Mouse (Mus musculus): ENCODE measurements around the gene Pdia6. TPM values are rescaled to one million over a fixed set of nuclear protein-coding genes. Genes with fewer than 3 reads are reported as not detected.
A peak's percentile ranks its signal among the peaks of the same experiment; 100 is the strongest.

The Pdia6 gene
- polyA plus RNA-seq, 1 experiment from 2014 or later = 313 TPM

DNA sequence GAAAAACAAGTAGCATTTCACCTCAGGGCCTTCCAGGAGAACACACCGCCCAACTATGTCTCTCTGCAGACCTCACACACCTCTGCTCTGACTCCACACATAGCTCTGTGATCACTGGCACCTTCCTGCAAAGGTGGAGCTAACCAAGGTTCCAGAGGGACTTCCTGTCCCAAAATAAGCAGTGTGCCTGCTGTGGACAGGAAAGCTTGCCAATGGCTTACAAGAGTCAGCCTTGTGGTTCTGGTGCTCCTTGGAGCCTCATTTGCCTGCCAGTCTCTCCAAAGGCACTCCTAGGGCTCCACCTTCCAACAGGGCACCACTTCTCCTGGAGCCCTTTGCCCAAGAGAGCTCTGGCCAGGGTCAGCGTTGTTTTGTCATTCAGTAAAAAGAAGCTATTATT lies 1.5 kb upstream of the Pdia6 start:
- H3K4me1 ChIP-seq (replicated peaks) = peaks cover 19% of the 10 kb centered on the region
- H3K4me2 ChIP-seq = no peak overlapping the region
- WGBS = 79% methylated on average over 2 of the region's 2 CpGs
- no peak overlapping the region for H3K9ac ChIP-seq
- ATAC-seq (replicated peaks; ENCODE audit: insufficient number of reproducible peaks, insufficient read depth, low FRiP score, low read depth) = no peak
- no peak overlapping the region for H3K27ac ChIP-seq
- H3K4me3 ChIP-seq = no peak overlapping the region
- no peaks in the 10 kb centered on the region for H3K27me3 ChIP-seq
- H3K36me3 ChIP-seq = 0 out of 2 replicates have a peak, but pooled peaks cover 5% of the 10 kb centered on the region
- H3K9me3 ChIP-seq (replicated peaks) = no peaks in the 10 kb centered on the region

- Histone ChIP-seq H3K4me2 (peak overlapping the region; percentile 71), H3K9me3 (replicated peaks) (no peaks in the 10 kb centered on the region), H3K36me3 (peaks cover 21% of the 10 kb centered on the region), H3K9ac (peak overlapping the region; percentile 80), H3K4me3 (peak overlapping the region; percentile 71), H3K27me3 (no peaks in the 10 kb centered on the region), H3K27ac (peak overlapping the region; percentile 73), H3K4me1 (replicated peaks) (peaks cover 24% of the 10 kb centered on the region)
- WGBS = 0% methylated on average over 20 of the region's 21 CpGs
- ATAC-seq (replicated peaks; ENCODE audit: insufficient number of reproducible peaks, insufficient read depth, low FRiP score, low read depth) = peak; percentile 71
Measured at GRCm38 (mm10) chr12:17266673-17266990, 287 bp downstream of the Pdia6 start.

GRCm38 (mm10) chr12:17267316-17267715 lies 971 bp downstream of the Pdia6 start:
- WGBS = 17% methylated on average over 4 of the region's 4 CpGs
- H3K36me3 ChIP-seq = peaks cover 28% of the 10 kb centered on the region
- peak overlapping the region; percentile 80 for H3K9ac ChIP-seq
- ATAC-seq (replicated peaks; ENCODE audit: insufficient number of reproducible peaks, insufficient read depth, low FRiP score, low read depth) = no peak
- peaks cover 26% of the 10 kb centered on the region for H3K4me1 ChIP-seq (replicated peaks)
- peak overlapping the region; percentile 71 for H3K4me3 ChIP-seq
- H3K27ac ChIP-seq = peak overlapping the region; percentile 73; the same call in 1 of the 2 replicates
- peak overlapping the region; percentile 71 for H3K4me2 ChIP-seq
- no peaks in the 10 kb centered on the region for H3K9me3 ChIP-seq (replicated peaks)
- no peaks in the 10 kb centered on the region for H3K27me3 ChIP-seq

DNA sequence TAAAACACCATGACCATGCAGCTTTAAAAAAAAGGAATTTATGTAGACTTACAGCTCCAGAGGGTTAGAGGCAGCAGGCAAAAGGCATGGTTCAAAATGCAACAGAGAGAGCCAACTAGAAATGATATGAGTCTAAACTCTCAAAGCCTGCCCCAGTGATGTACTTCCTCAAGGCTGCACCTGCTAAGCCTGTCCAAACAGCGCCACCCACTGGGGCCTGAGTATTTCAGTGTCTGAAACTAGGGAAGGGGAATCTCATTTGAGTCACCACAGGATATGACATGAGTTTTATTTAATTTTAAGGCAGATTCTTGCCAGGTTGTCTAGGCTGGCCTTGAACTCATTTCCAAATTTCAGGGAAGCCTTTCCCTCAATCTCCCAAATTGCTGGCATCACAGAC lies 4.9 kb downstream of the Pdia6 start:
- WGBS = 74% methylated on average over 1 of the region's 1 CpGs

GRCm38 (mm10) chr12:17273841-17274240 lies 7.5 kb downstream of the Pdia6 start:
- peaks cover 83% of the 10 kb centered on the region for H3K36me3 ChIP-seq
- ATAC-seq (replicated peaks; ENCODE audit: insufficient number of reproducible peaks, insufficient read depth, low FRiP score, low read depth) = no peak
- no peak overlapping the region for H3K4me3 ChIP-seq
- H3K9me3 ChIP-seq (replicated peaks) = no peaks in the 10 kb centered on the region
- H3K27ac ChIP-seq = no peak overlapping the region
- H3K4me1 ChIP-seq (replicated peaks) = peaks cover 10% of the 10 kb centered on the region
- no peak overlapping the region for H3K9ac ChIP-seq
- no peak overlapping the region for H3K4me2 ChIP-seq
- WGBS = 82% methylated on average over 7 of the region's 7 CpGs
- no peaks in the 10 kb centered on the region for H3K27me3 ChIP-seq

More for the DNA sequence above, 4.9 kb downstream of the Pdia6 start:
- Histone ChIP-seq H3K4me3 (no peak overlapping the region), H3K9ac (no peak overlapping the region), H3K4me2 (no peak overlapping the region), H3K27me3 (no peaks in the 10 kb centered on the region), H3K9me3 (replicated peaks) (no peaks in the 10 kb centered on the region), H3K27ac (no peak overlapping the region), H3K4me1 (replicated peaks) (peaks cover 26% of the 10 kb centered on the region), H3K36me3 (peaks cover 64% of the 10 kb centered on the region)
- no peak for ATAC-seq (replicated peaks; ENCODE audit: insufficient number of reproducible peaks, insufficient read depth, low FRiP score, low read depth)

- no peaks in the 10 kb centered on the region for H3K9me3 ChIP-seq (replicated peaks)
- WGBS = 48% methylated on average over 4 of the region's 4 CpGs
- H3K27me3 ChIP-seq = no peaks in the 10 kb centered on the region
- ATAC-seq (replicated peaks; ENCODE audit: insufficient number of reproducible peaks, insufficient read depth, low FRiP score, low read depth) = no peak
- H3K9ac ChIP-seq = no peak overlapping the region
- peaks cover 24% of the 10 kb centered on the region for H3K4me1 ChIP-seq (replicated peaks)
- no peak overlapping the region for H3K27ac ChIP-seq
- peaks cover 19% of the 10 kb centered on the region for H3K36me3 ChIP-seq
- no peak overlapping the region for H3K4me3 ChIP-seq
- no peak overlapping the region for H3K4me2 ChIP-seq
Measured at GRCm38 (mm10) chr12:17288496-17288895, 22.2 kb downstream of the Pdia6 start.

DNA sequence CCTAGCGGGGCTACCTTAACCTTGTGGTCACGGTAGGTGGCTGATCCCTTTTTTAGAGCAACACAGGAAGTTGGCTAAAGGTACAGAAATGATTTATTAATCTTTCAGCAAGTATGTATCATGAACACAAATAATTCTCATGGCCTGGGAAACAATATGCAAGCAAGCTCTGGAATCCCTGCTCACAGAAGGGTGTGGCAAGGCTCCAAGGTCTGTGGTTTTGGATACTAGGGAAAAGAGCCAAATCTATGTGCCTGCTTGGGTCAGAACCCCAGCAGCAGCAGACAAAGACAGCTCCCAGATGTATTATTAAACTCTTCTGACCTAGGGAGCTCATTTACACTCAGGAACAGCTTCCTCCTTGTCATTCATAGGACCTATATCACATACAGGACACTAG lies 22.7 kb downstream of the Pdia6 start:
- H3K4me2 ChIP-seq = no peak overlapping the region
- H3K4me3 ChIP-seq = no peak overlapping the region
- no peak for ATAC-seq (replicated peaks; ENCODE audit: insufficient number of reproducible peaks, insufficient read depth, low FRiP score, low read depth)
- no peaks in the 10 kb centered on the region for H3K9me3 ChIP-seq (replicated peaks)
- no peak overlapping the region for H3K27ac ChIP-seq
- H3K9ac ChIP-seq = no peak overlapping the region
- peaks cover 13% of the 10 kb centered on the region for H3K36me3 ChIP-seq
- H3K4me1 ChIP-seq (replicated peaks) = peaks cover 24% of the 10 kb centered on the region
- 73% methylated on average over 2 of the region's 2 CpGs for WGBS
- no peaks in the 10 kb centered on the region for H3K27me3 ChIP-seq

DNA sequence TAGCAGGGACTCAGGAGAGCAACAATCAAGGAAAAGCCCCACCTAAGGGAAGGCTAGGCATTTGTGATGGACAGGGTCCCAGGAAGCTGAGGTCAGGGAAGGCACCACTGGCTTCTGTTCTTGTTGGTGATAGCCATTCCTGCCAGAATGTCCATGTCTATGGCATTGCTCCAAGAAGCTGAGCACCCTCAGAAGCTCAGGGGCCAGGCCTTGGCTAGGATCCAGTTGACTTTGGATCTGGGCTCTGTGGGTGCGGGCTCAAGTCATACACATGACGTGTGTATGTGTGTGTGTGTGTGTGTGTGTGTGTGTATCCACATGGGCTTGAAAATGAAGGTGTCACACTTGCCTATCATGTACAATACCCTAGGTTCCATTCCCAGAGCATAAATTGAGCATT lies 23.6 kb downstream of the Pdia6 start:
- Histone ChIP-seq H3K9me3 (replicated peaks) (no peaks in the 10 kb centered on the region), H3K4me3 (no peak overlapping the region), H3K27ac (no peak overlapping the region), H3K9ac (no peak overlapping the region), H3K36me3 (peaks cover 4% of the 10 kb centered on the region), H3K27me3 (no peaks in the 10 kb centered on the region), H3K4me2 (no peak overlapping the region), H3K4me1 (replicated peaks) (peaks cover 24% of the 10 kb centered on the region)
- 48% methylated on average over 2 of the region's 2 CpGs for WGBS
- ATAC-seq (replicated peaks; ENCODE audit: insufficient number of reproducible peaks, insufficient read depth, low FRiP score, low read depth) = 0 out of 2 replicates have a peak, but pooled peaks have one; percentile 12

DNA sequence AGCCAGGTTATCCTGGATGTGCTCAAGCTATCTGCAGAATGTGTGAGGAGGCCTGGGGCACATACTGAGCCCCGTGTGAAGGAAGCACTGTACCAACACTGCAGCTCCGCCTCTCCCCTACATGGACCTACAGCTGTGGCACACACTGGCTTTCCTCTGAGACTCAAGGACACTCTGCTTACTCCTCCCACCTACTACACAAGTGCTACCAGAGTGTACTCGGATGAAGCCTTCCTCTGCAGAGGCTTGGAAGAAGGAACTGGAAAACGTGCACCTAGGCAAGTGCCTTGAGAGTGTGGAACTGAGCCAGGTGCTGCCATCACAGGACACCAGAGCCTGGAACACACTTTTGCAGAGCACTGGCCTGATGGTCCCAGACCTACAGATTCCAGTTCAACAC lies 24.2 kb downstream of the Pdia6 start:
- Histone ChIP-seq H3K27ac (no peak overlapping the region), H3K4me1 (replicated peaks) (peaks cover 24% of the 10 kb centered on the region), H3K36me3 (no peaks in the 10 kb centered on the region), H3K9ac (no peak overlapping the region), H3K4me3 (no peak overlapping the region), H3K27me3 (no peaks in the 10 kb centered on the region), H3K9me3 (replicated peaks) (no peaks in the 10 kb centered on the region), H3K4me2 (no peak overlapping the region)
- no peak for ATAC-seq (replicated peaks; ENCODE audit: insufficient number of reproducible peaks, insufficient read depth, low FRiP score, low read depth)
- WGBS = 51% methylated on average over 4 of the region's 4 CpGs

DNA sequence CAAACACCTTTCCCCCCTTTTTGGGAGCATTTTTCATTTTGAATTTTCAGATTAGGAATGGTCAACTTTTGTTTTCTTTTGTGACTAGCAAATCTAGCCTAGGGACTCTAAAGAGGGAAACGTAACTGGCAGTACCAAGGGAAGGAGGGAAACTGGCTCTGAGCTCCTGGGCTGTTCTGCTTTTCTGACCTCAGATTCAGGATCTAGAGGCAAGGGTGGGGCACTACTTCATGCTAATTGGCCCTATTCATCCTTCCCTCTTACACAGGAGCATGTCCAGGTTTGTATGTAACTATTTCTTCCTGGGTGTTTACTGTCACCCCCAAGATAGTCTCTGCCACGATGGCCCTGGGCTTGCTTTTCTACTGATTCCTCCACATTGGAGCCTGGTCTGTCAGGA lies 30.6 kb downstream of the Pdia6 start:
- 61% methylated on average over 2 of the region's 2 CpGs for WGBS
- H3K9me3 ChIP-seq (replicated peaks) = no peaks in the 10 kb centered on the region
- no peak overlapping the region for H3K4me2 ChIP-seq
- H3K4me3 ChIP-seq = no peak overlapping the region
- no peaks in the 10 kb centered on the region for H3K36me3 ChIP-seq
- no peak overlapping the region for H3K9ac ChIP-seq
- H3K27me3 ChIP-seq = no peaks in the 10 kb centered on the region
- no peak for ATAC-seq (replicated peaks; ENCODE audit: insufficient number of reproducible peaks, insufficient read depth, low FRiP score, low read depth)
- no peaks in the 10 kb centered on the region for H3K4me1 ChIP-seq (replicated peaks)
- H3K27ac ChIP-seq = no peak overlapping the region

- Histone ChIP-seq H3K27ac (no peak overlapping the region), H3K4me3 (no peak overlapping the region), H3K4me1 (replicated peaks) (no peaks in the 10 kb centered on the region), H3K36me3 (no peaks in the 10 kb centered on the region), H3K9me3 (replicated peaks) (no peaks in the 10 kb centered on the region), H3K9ac (no peak overlapping the region), H3K27me3 (no peaks in the 10 kb centered on the region), H3K4me2 (no peak overlapping the region)
- no peak for ATAC-seq (replicated peaks; ENCODE audit: insufficient number of reproducible peaks, insufficient read depth, low FRiP score, low read depth)
- 85% methylated on average over 1 of the region's 1 CpGs for WGBS
Measured at GRCm38 (mm10) chr12:17299902-17300301, 33.6 kb downstream of the Pdia6 start.

- WGBS = 70% methylated on average over 7 of the region's 7 CpGs
- no peak for ATAC-seq (replicated peaks; ENCODE audit: insufficient number of reproducible peaks, insufficient read depth, low FRiP score, low read depth)
- H3K4me2 ChIP-seq = no peak overlapping the region
- no peaks in the 10 kb centered on the region for H3K4me1 ChIP-seq (replicated peaks)
- no peak overlapping the region for H3K27ac ChIP-seq
- H3K9ac ChIP-seq = no peak overlapping the region
- no peaks in the 10 kb centered on the region for H3K36me3 ChIP-seq
- H3K4me3 ChIP-seq = no peak overlapping the region
- no peaks in the 10 kb centered on the region for H3K27me3 ChIP-seq
- H3K9me3 ChIP-seq (replicated peaks) = no peaks in the 10 kb centered on the region
Measured at GRCm38 (mm10) chr12:17305445-17305844, 39.1 kb downstream of the Pdia6 start.
